Mouse (Mus musculus) ES-E14 (cell line): ENCODE measurements around the gene Epm2a.

Experiments used
- CHD2 ChIP-seq: IDR thresholded peaks from 2 replicates; pipeline ENCODE4 v1.6.1; 2014; ENCODE audit warnings: mild to moderate bottlenecking, low read depth, low read length, inconsistent platforms
- HCFC1 ChIP-seq: IDR thresholded peaks from 2 replicates; pipeline ENCODE4 v1.6.1; 2012; ENCODE audit warnings: low read length, inconsistent platforms, borderline replicate concordance; ENCODE audit not compliant: insufficient read depth
- MAFK ChIP-seq: IDR thresholded peaks from 2 replicates; pipeline ENCODE4 v1.6.1; 2014; ENCODE audit warnings: mild to moderate bottlenecking, low read depth, low read length, inconsistent platforms; ENCODE audit not compliant: insufficient read depth
- ZC3H11A ChIP-seq: IDR thresholded peaks from 2 replicates; pipeline ENCODE4 v1.6.1; 2012; ENCODE audit warnings: low read depth, mild to moderate bottlenecking, inconsistent platforms, low read length, borderline replicate concordance
- ZNF384 ChIP-seq: IDR thresholded peaks from 2 replicates; pipeline ENCODE4 v1.6.1; 2012; ENCODE audit warnings: low read depth, low read length, inconsistent platforms

DNA sequence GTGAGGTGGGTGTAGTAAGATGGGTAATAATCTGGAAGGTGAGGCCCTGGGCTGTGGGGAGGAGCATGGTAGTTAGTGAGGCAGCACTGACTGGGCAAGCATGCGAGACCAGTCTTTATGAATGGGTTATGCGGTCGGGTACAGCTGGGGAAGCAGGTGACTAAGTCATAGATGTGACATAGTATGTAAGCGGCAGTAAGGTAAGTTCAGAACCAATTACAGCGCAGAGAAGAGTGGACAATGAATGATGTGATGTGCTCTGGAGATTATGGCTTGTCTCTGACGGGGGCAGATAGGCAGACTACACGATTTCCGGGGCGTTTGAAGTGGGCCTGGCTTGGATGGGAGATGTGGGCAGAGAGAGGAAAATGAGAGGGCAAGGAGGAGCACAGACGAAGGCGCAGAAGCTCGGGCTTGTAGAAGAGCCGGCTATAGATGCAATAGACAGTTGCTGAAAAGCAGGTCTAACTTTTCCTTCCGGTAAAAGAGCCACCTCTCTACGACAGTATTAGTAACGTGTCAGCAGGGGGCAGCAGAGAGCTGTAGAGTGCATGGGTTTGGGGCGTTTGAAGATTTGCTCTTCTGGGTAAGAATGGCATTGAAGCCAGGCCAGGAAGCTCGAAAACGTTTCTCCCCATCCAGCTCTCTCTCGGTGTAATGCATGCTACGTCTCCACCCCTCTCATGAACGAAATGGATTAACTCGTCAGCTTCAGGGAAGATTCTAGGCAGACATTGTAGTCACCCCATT lies 106.5 kb downstream of the Epm2a start:
- TF ChIP-seq CHD2 (no peak), ZC3H11A (peak; percentile 97; the same call in 1 of the 2 replicates), MAFK (no peak), HCFC1 (no peak), ZNF384 (no peak)
